Mouse (Mus musculus) ES-E14 (cell line): ENCODE data around the gene Prune1.

Source experiments
- CHD2 ChIP-seq: IDR thresholded peaks from 2 replicates; pipeline ENCODE4 v1.6.1; 2014; ENCODE audit warnings: mild to moderate bottlenecking, low read depth, low read length, inconsistent platforms
- HCFC1 ChIP-seq: IDR thresholded peaks from 2 replicates; pipeline ENCODE4 v1.6.1; 2012; ENCODE audit warnings: low read length, inconsistent platforms, borderline replicate concordance; ENCODE audit not compliant: insufficient read depth

DNA sequence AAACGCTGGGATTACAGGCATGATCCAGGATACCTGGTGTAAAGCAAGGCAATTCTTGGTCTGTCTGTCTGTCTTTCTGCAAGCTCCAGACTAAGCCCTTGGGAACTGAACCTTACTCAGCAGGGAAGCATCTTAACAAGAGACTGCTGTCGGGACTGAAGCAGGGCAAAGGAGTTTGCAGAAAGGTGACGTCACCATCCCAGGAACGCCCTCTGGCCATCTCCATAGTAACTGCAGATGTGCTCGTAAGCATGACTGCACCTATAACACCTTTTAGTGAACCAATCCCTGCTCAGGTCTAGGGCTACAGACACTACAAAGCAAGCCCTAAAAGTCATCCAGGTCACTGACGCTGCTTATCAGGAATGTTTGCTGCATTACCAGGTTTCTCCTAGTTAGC lies 57.6 kb downstream of the Prune1 start:
- no peak for TF ChIP-seq HCFC1
- TF ChIP-seq CHD2: no peak
